Mouse (Mus musculus) heart, adult 9 months (tissue): Measurements from ENCODE around the gene Vmn1r79.
"Not testable (repeated sequence)": the region's sequence is repeated elsewhere in the genome, so short reads cannot be mapped to it uniquely, and the experiment has no call there.

ENCODE experiments used
- DNase-seq, 2 experiments: peaks; one replicate each; pipeline ENCODE4 v3.0.0; 2022; ENCODE audit warnings: low spot score in 2 of 2

The Vmn1r79 gene

GRCm38 (mm10) chr7:12170979-12171378 is at the start of gene Vmn1r79:
TSS of gene Vmn1r79 (plus strand) at chr7:12171279.
- not testable (repeated sequence) for DNase-seq

GRCm38 (mm10) chr7:12149957-12150356 is 21.1 kb upstream of the Vmn1r79 start, which contains the start of gene Vmn1r78:
TSS of gene Vmn1r78 (plus strand) at chr7:12150257.
- DNase-seq: no peak

- DNase-seq: not testable (repeated sequence)
Observed at GRCm38 (mm10) chr7:12156463-12156862, 14.6 kb upstream of the Vmn1r79 start.

GRCm38 (mm10) chr7:12172926-12173325 is 1.8 kb downstream of the Vmn1r79 start:
- DNase-seq: not testable (repeated sequence)

- DNase-seq: no peak
Observed at GRCm38 (mm10) chr7:12188986-12189385, 17.9 kb downstream of the Vmn1r79 start, which contains the start of gene Vmn1r80. TSS of gene Vmn1r80 (plus strand) at chr7:12189286.

- no peak for DNase-seq
Observed at GRCm38 (mm10) chr7:12204141-12204540, 33.1 kb downstream of the Vmn1r79 start.
